Mouse (Mus musculus): ENCODE measurements around the gene Gan. TPM values are rescaled to one million over a fixed set of nuclear protein-coding genes. Genes with fewer than 3 reads are reported as not detected.

Gan gene
- polyA plus RNA-seq, 1 experiment from 2014 or later, result 3.0 TPM

GRCm38 (mm10) chr8:117200346-117200745 is 42.4 kb downstream of the Gan start:
- H3K9ac ChIP-seq (ENCODE audit: low read length), result no peak overlapping the region
- no peaks in the 10 kb centered on the region for H3K27me3 ChIP-seq (replicated peaks; ENCODE audit: control insufficient read depth, insufficient read depth, low read length)
- H3K4me3 ChIP-seq (ENCODE audit: low read depth, low read length), result no peak overlapping the region
- peaks cover 33% of the 10 kb centered on the region for H3K4me1 ChIP-seq (replicated peaks; ENCODE audit: control insufficient read depth, insufficient read depth, low read length)
- H3K4me2 ChIP-seq (ENCODE audit: low read length), result no peak overlapping the region
- DNase-seq (ENCODE audit: low spot score) (peak; percentile 56), ATAC-seq (replicated peaks; ENCODE audit: low FRiP score, low TSS enrichment, low read depth) (no peak)
- H3K36me3 ChIP-seq (ENCODE audit: control insufficient read depth, insufficient read depth, low read length), result peaks cover 37% of the 10 kb centered on the region
- no peaks in the 10 kb centered on the region for H3K9me3 ChIP-seq (ENCODE audit: control insufficient read depth, low read length)
- WGBS, result 38% methylated on average over 13 of the region's 13 CpGs
- peak overlapping the region; percentile 83 for H3K27ac ChIP-seq (ENCODE audit: low read depth)

- Histone ChIP-seq H3K9me3 (ENCODE audit: control insufficient read depth, low read length) (no peaks in the 10 kb centered on the region), H3K4me2 (ENCODE audit: low read length) (no peak overlapping the region), H3K4me3 (ENCODE audit: low read depth, low read length) (no peak overlapping the region), H3K36me3 (ENCODE audit: control insufficient read depth, insufficient read depth, low read length) (peaks cover 35% of the 10 kb centered on the region), H3K27me3 (replicated peaks; ENCODE audit: control insufficient read depth, insufficient read depth, low read length) (no peaks in the 10 kb centered on the region), H3K9ac (ENCODE audit: low read length) (no peak overlapping the region), H3K4me1 (replicated peaks; ENCODE audit: control insufficient read depth, insufficient read depth, low read length) (peaks cover 33% of the 10 kb centered on the region), H3K27ac (ENCODE audit: low read depth) (peak overlapping the region; percentile 83)
- ATAC-seq (replicated peaks; ENCODE audit: low FRiP score, low TSS enrichment, low read depth) (no peak), DNase-seq (ENCODE audit: low spot score) (no peak)
- WGBS, result 55% methylated on average over 9 of the region's 9 CpGs
These were observed 42.9 kb downstream of the Gan start for GRCm38 (mm10) chr8:117200803-117201202.

- peak overlapping the region; percentile 47; the same call in 1 of the 2 replicates for H3K27ac ChIP-seq (ENCODE audit: low read depth)
These were observed 43.5 kb downstream of the Gan start for GRCm38 (mm10) chr8:117201221-117202017.

GRCm38 (mm10) chr8:117203085-117203484 is 45.1 kb downstream of the Gan start:
- H3K36me3 ChIP-seq (ENCODE audit: control insufficient read depth, insufficient read depth, low read length), result peaks cover 17% of the 10 kb centered on the region
- H3K9ac ChIP-seq (ENCODE audit: low read length), result no peak overlapping the region
- no peak overlapping the region for H3K4me3 ChIP-seq (ENCODE audit: low read depth, low read length)
- WGBS, result 91% methylated on average over 4 of the region's 4 CpGs
- H3K27me3 ChIP-seq (replicated peaks; ENCODE audit: control insufficient read depth, insufficient read depth, low read length), result no peaks in the 10 kb centered on the region
- no peak overlapping the region for H3K4me2 ChIP-seq (ENCODE audit: low read length)
- ATAC-seq (replicated peaks; ENCODE audit: low FRiP score, low TSS enrichment, low read depth) (no peak), DNase-seq (ENCODE audit: low spot score) (no peak)
- no peaks in the 10 kb centered on the region for H3K9me3 ChIP-seq (ENCODE audit: control insufficient read depth, low read length)
- peaks cover 29% of the 10 kb centered on the region for H3K4me1 ChIP-seq (replicated peaks; ENCODE audit: control insufficient read depth, insufficient read depth, low read length)
- no peak overlapping the region for H3K27ac ChIP-seq (ENCODE audit: low read depth)

More at GRCm38 (mm10) chr8:117201221-117202017, 43.5 kb downstream of the Gan start:
- no peaks in the 10 kb centered on the region for H3K9me3 ChIP-seq (ENCODE audit: control insufficient read depth, low read length)
- 66% methylated on average over 19 of the region's 19 CpGs for WGBS
- DNase-seq (ENCODE audit: low spot score) (no peak), ATAC-seq (replicated peaks; ENCODE audit: low FRiP score, low TSS enrichment, low read depth) (no peak)
- H3K36me3 ChIP-seq (ENCODE audit: control insufficient read depth, insufficient read depth, low read length), result peaks cover 29% of the 10 kb centered on the region
- H3K4me2 ChIP-seq (ENCODE audit: low read length), result no peak overlapping the region
- H3K4me3 ChIP-seq (ENCODE audit: low read depth, low read length), result no peak overlapping the region
- H3K4me1 ChIP-seq (replicated peaks; ENCODE audit: control insufficient read depth, insufficient read depth, low read length), result peaks cover 33% of the 10 kb centered on the region
- H3K9ac ChIP-seq (ENCODE audit: low read length), result no peak overlapping the region
- no peaks in the 10 kb centered on the region for H3K27me3 ChIP-seq (replicated peaks; ENCODE audit: control insufficient read depth, insufficient read depth, low read length)

GRCm38 (mm10) chr8:117205884-117206283 is 47.9 kb downstream of the Gan start:
- no peaks in the 10 kb centered on the region for H3K9me3 ChIP-seq (ENCODE audit: control insufficient read depth, low read length)
- no peak for DNase-seq (ENCODE audit: low spot score)
- no peak overlapping the region for H3K27ac ChIP-seq (ENCODE audit: low read depth)
- peaks cover 11% of the 10 kb centered on the region for H3K4me1 ChIP-seq (replicated peaks; ENCODE audit: control insufficient read depth, insufficient read depth, low read length)
- WGBS, result 86% methylated on average over 4 of the region's 4 CpGs
- ATAC-seq (replicated peaks; ENCODE audit: low FRiP score, low TSS enrichment, low read depth), result no peak
- no peaks in the 10 kb centered on the region for H3K27me3 ChIP-seq (replicated peaks; ENCODE audit: control insufficient read depth, insufficient read depth, low read length)
- peaks cover 29% of the 10 kb centered on the region for H3K36me3 ChIP-seq (ENCODE audit: control insufficient read depth, insufficient read depth, low read length)
- H3K4me2 ChIP-seq (ENCODE audit: low read length), result no peak overlapping the region
- no peak overlapping the region for H3K9ac ChIP-seq (ENCODE audit: low read length)
- no peak overlapping the region for H3K4me3 ChIP-seq (ENCODE audit: low read depth, low read length)

- H3K4me1 ChIP-seq (replicated peaks; ENCODE audit: control insufficient read depth, insufficient read depth, low read length), result 0 out of 2 replicates have a peak, but pooled peaks cover 4% of the 10 kb centered on the region
- H3K4me3 ChIP-seq (ENCODE audit: low read depth, low read length), result no peak overlapping the region
- H3K9me3 ChIP-seq (ENCODE audit: control insufficient read depth, low read length), result no peaks in the 10 kb centered on the region
- H3K27me3 ChIP-seq (replicated peaks; ENCODE audit: control insufficient read depth, insufficient read depth, low read length), result no peaks in the 10 kb centered on the region
- no peak overlapping the region for H3K9ac ChIP-seq (ENCODE audit: low read length)
- no peak overlapping the region for H3K27ac ChIP-seq (ENCODE audit: low read depth)
- H3K36me3 ChIP-seq (ENCODE audit: control insufficient read depth, insufficient read depth, low read length), result peaks cover 31% of the 10 kb centered on the region
- WGBS, result 94% methylated on average over 7 of the region's 7 CpGs
- ATAC-seq (replicated peaks; ENCODE audit: low FRiP score, low TSS enrichment, low read depth) (no peak), DNase-seq (ENCODE audit: low spot score) (no peak)
- no peak overlapping the region for H3K4me2 ChIP-seq (ENCODE audit: low read length)
These were observed 48.7 kb downstream of the Gan start for GRCm38 (mm10) chr8:117206636-117207035.

GRCm38 (mm10) chr8:117209150-117209549 is 51.2 kb downstream of the Gan start:
- H3K4me3 ChIP-seq (ENCODE audit: low read depth, low read length), result no peak overlapping the region
- H3K4me2 ChIP-seq (ENCODE audit: low read length), result no peak overlapping the region
- H3K4me1 ChIP-seq (replicated peaks; ENCODE audit: control insufficient read depth, insufficient read depth, low read length), result no peaks in the 10 kb centered on the region
- H3K36me3 ChIP-seq (ENCODE audit: control insufficient read depth, insufficient read depth, low read length), result peaks cover 35% of the 10 kb centered on the region
- DNase-seq (ENCODE audit: low spot score) (no peak), ATAC-seq (replicated peaks; ENCODE audit: low FRiP score, low TSS enrichment, low read depth) (no peak)
- H3K27ac ChIP-seq (ENCODE audit: low read depth), result no peak overlapping the region
- H3K9me3 ChIP-seq (ENCODE audit: control insufficient read depth, low read length), result no peaks in the 10 kb centered on the region
- H3K9ac ChIP-seq (ENCODE audit: low read length), result no peak overlapping the region
- WGBS, result 91% methylated on average over 12 of the region's 12 CpGs
- no peaks in the 10 kb centered on the region for H3K27me3 ChIP-seq (replicated peaks; ENCODE audit: control insufficient read depth, insufficient read depth, low read length)

- ATAC-seq (replicated peaks; ENCODE audit: low FRiP score, low TSS enrichment, low read depth) (no peak), DNase-seq (ENCODE audit: low spot score) (no peak)
- peaks cover 20% of the 10 kb centered on the region for H3K36me3 ChIP-seq (ENCODE audit: control insufficient read depth, insufficient read depth, low read length)
- 83% methylated on average over 11 of the region's 11 CpGs for WGBS
- no peak overlapping the region for H3K9ac ChIP-seq (ENCODE audit: low read length)
- H3K27ac ChIP-seq (ENCODE audit: low read depth), result no peak overlapping the region
- H3K27me3 ChIP-seq (replicated peaks; ENCODE audit: control insufficient read depth, insufficient read depth, low read length), result no peaks in the 10 kb centered on the region
- no peak overlapping the region for H3K4me3 ChIP-seq (ENCODE audit: low read depth, low read length)
- no peaks in the 10 kb centered on the region for H3K9me3 ChIP-seq (ENCODE audit: control insufficient read depth, low read length)
- no peaks in the 10 kb centered on the region for H3K4me1 ChIP-seq (replicated peaks; ENCODE audit: control insufficient read depth, insufficient read depth, low read length)
- H3K4me2 ChIP-seq (ENCODE audit: low read length), result no peak overlapping the region
These were observed 54.2 kb downstream of the Gan start for GRCm38 (mm10) chr8:117212100-117212499.

- ATAC-seq (replicated peaks; ENCODE audit: low FRiP score, low TSS enrichment, low read depth), result no peak
- H3K36me3 ChIP-seq (ENCODE audit: control insufficient read depth, insufficient read depth, low read length), result peaks cover under 1% of the 10 kb centered on the region; the same call in 1 of the 2 replicates
- no peak overlapping the region for H3K4me2 ChIP-seq (ENCODE audit: low read length)
- no peak overlapping the region for H3K27ac ChIP-seq (ENCODE audit: low read depth)
- H3K9me3 ChIP-seq (ENCODE audit: control insufficient read depth, low read length), result no peaks in the 10 kb centered on the region
- H3K4me1 ChIP-seq (replicated peaks; ENCODE audit: control insufficient read depth, insufficient read depth, low read length), result no peaks in the 10 kb centered on the region
- DNase-seq (ENCODE audit: low spot score), result no peak
- WGBS, result 91% methylated on average over 2 of the region's 2 CpGs
- H3K4me3 ChIP-seq (ENCODE audit: low read depth, low read length), result no peak overlapping the region
- no peaks in the 10 kb centered on the region for H3K27me3 ChIP-seq (replicated peaks; ENCODE audit: control insufficient read depth, insufficient read depth, low read length)
- no peak overlapping the region for H3K9ac ChIP-seq (ENCODE audit: low read length)
These were observed 59.8 kb downstream of the Gan start for GRCm38 (mm10) chr8:117217724-117218123.
